Mouse (Mus musculus): Measurements from ENCODE around the gene Tectb.

DNA sequence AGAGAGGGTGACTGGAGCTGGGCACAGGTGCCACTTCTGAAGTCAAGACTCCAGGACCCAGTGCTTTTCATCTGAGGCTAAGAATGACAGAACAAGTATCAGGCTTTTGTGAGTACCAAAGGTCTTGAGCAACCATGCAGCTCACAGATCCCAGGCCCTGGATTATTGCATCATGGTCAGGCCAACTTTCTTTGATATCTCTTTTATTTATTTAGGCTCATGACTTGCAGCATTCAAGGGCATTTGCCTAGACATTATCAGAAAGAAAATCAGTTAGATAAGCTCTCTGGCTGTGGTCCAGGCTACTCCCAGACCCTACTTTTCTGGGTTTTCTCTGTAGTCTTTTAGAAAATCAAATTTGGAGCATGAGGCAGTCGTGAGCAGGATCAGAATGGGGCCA lies 48.8 kb upstream of the Tectb start:
- TF ChIP-seq CTCF (IDR thresholded peaks at IDR 0.05; ENCODE audit: insufficient read depth, low read depth, low read length) (no peak), POLR2A (IDR thresholded peaks at IDR 0.05; ENCODE audit: insufficient read depth, low read depth, low read length) (no peak)
